Mouse (Mus musculus): ENCODE measurements around the gene 0610030E20Rik. TPM values are rescaled to one million over a fixed set of nuclear protein-coding genes. Genes with fewer than 3 reads are reported as not detected.

Gene 0610030E20Rik
- total RNA-seq (2014; fragmentation: Nextera tagmentation) (71.0 and 74.9 TPM in 2 replicates), total RNA-seq (2017) (26.4 and 29.7 TPM in 2 replicates), polyA plus RNA-seq (2012) (33.9 and 34.7 TPM in 2 replicates)

- Histone ChIP-seq H3K36me3 (replicated peaks) (peaks cover 46% of the 10 kb centered on the region), H3K4me1 (ENCODE audit: insufficient read depth, low read depth, low read length) (peaks cover 71% of the 10 kb centered on the region), H3K27me3 (ENCODE audit: insufficient read depth, low read length) (no peaks in the 10 kb centered on the region), H3K4me3 (ENCODE audit: low read depth, low read length) (peak within 1 kb of the TSS; percentile 91), H3K9me3 (replicated peaks) (no peaks in the 10 kb centered on the region)
- TF ChIP-seq TAL1 (conservative IDR thresholded peaks at IDR 0.05; ENCODE audit: low read depth, low read length) (no peak), CTCF (IDR thresholded peaks at IDR 0.05; ENCODE audit: low read depth, low read length) (no peak), GATA2 (IDR thresholded peaks at IDR 0.05; ENCODE audit: borderline replicate concordance, low read depth, low read length) (no peak), GATA1 (IDR thresholded peaks at IDR 0.05; ENCODE audit: borderline replicate concordance, low read length) (no peak)
- DNase-seq (ENCODE audit: low spot score): peak; percentile 62
- peak; percentile 16; the same call in 1 of the 2 replicates for ATAC-seq (ENCODE audit: extremely low read depth, insufficient number of reproducible peaks, low FRiP score, poor library complexity, severe bottlenecking)
These were observed at the start of gene 0610030E20Rik for GRCm38 (mm10) chr6:72347166-72347941. Gene 0610030E20Rik, plus strand, starts transcription at chr6:72347317.

- Histone ChIP-seq H3K9me3 (replicated peaks) (no peaks in the 10 kb centered on the region), H3K36me3 (replicated peaks) (no peaks in the 10 kb centered on the region), H3K4me3 (ENCODE audit: low read depth, low read length) (no peak overlapping the region), H3K27me3 (ENCODE audit: insufficient read depth, low read length) (peaks cover 62% of the 10 kb centered on the region), H3K4me1 (ENCODE audit: insufficient read depth, low read depth, low read length) (no peaks in the 10 kb centered on the region)
- DNase-seq (ENCODE audit: low spot score) (no peak), ATAC-seq (ENCODE audit: extremely low read depth, insufficient number of reproducible peaks, low FRiP score, poor library complexity, severe bottlenecking) (no peak)
- TF ChIP-seq GATA1 (IDR thresholded peaks at IDR 0.05; ENCODE audit: borderline replicate concordance, low read length) (no peak), GATA2 (IDR thresholded peaks at IDR 0.05; ENCODE audit: borderline replicate concordance, low read depth, low read length) (no peak), TAL1 (conservative IDR thresholded peaks at IDR 0.05; ENCODE audit: low read depth, low read length) (no peak), CTCF (IDR thresholded peaks at IDR 0.05; ENCODE audit: low read depth, low read length) (no peak), POLR2AphosphoS5 (IDR thresholded peaks at IDR 0.05; ENCODE audit: insufficient replicate concordance, low read depth, low read length) (no peak)
These were observed 49.3 kb upstream of the 0610030E20Rik start for GRCm38 (mm10) chr6:72297825-72298224.

DNA sequence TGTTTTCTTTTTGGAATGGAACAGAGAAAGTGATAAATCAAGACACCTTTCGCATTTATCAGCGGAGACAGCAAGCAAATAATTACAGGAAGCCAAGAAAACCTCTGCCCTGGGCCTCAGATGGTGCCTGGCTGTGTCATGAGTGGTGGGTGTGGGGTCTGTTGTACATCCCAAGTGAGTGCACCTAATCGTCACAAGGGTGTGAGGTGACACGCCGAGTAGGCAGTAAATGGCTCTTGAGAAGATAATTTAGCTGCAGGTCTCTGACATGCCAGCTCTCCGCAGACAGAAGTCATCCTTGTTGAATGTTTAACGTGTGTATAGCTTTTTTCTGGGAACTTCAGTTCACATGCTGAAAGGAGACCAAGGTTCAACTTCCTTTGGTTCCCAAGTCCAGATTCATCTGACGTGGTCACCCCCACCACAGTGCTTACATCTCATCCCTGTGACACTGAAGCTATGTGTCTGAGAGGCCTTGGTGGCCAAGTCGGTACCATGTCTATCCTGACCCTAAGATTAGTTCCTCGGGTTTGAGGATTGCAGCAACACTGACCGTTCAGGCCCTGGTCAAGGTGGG is 44.7 kb upstream of the 0610030E20Rik start:
- Histone ChIP-seq H3K4me3 (ENCODE audit: low read depth, low read length) (no peak overlapping the region), H3K27me3 (ENCODE audit: insufficient read depth, low read length) (peaks cover 66% of the 10 kb centered on the region), H3K4me1 (ENCODE audit: insufficient read depth, low read depth, low read length) (peaks cover 4% of the 10 kb centered on the region; the same call in 1 of the 2 replicates), H3K9me3 (replicated peaks) (no peaks in the 10 kb centered on the region), H3K36me3 (replicated peaks) (no peaks in the 10 kb centered on the region)
- TF ChIP-seq CTCF (IDR thresholded peaks at IDR 0.05; ENCODE audit: low read depth, low read length) (no peak), POLR2AphosphoS5 (IDR thresholded peaks at IDR 0.05; ENCODE audit: insufficient replicate concordance, low read depth, low read length) (no peak), GATA1 (IDR thresholded peaks at IDR 0.05; ENCODE audit: borderline replicate concordance, low read length) (no peak), TAL1 (conservative IDR thresholded peaks at IDR 0.05; ENCODE audit: low read depth, low read length) (no peak), GATA2 (IDR thresholded peaks at IDR 0.05; ENCODE audit: borderline replicate concordance, low read depth, low read length) (no peak)
- ATAC-seq (ENCODE audit: extremely low read depth, insufficient number of reproducible peaks, low FRiP score, poor library complexity, severe bottlenecking) (no peak), DNase-seq (ENCODE audit: low spot score) (no peak)

GRCm38 (mm10) chr6:72303510-72303909 is 43.6 kb upstream of the 0610030E20Rik start:
- H3K27me3 ChIP-seq (ENCODE audit: insufficient read depth, low read length): peaks cover 62% of the 10 kb centered on the region
- TF ChIP-seq GATA2 (IDR thresholded peaks at IDR 0.05; ENCODE audit: borderline replicate concordance, low read depth, low read length) (no peak), GATA1 (IDR thresholded peaks at IDR 0.05; ENCODE audit: borderline replicate concordance, low read length) (no peak), POLR2AphosphoS5 (IDR thresholded peaks at IDR 0.05; ENCODE audit: insufficient replicate concordance, low read depth, low read length) (no peak), TAL1 (conservative IDR thresholded peaks at IDR 0.05; ENCODE audit: low read depth, low read length) (no peak), CTCF (IDR thresholded peaks at IDR 0.05; ENCODE audit: low read depth, low read length) (no peak)
- no peaks in the 10 kb centered on the region for H3K36me3 ChIP-seq (replicated peaks)
- no peak for DNase-seq (ENCODE audit: low spot score)
- ATAC-seq (ENCODE audit: extremely low read depth, insufficient number of reproducible peaks, low FRiP score, poor library complexity, severe bottlenecking): no peak
- no peak overlapping the region for H3K4me3 ChIP-seq (ENCODE audit: low read depth, low read length)
- peaks cover 4% of the 10 kb centered on the region; the same call in 1 of the 2 replicates for H3K4me1 ChIP-seq (ENCODE audit: insufficient read depth, low read depth, low read length)
- H3K9me3 ChIP-seq (replicated peaks): no peaks in the 10 kb centered on the region

DNA sequence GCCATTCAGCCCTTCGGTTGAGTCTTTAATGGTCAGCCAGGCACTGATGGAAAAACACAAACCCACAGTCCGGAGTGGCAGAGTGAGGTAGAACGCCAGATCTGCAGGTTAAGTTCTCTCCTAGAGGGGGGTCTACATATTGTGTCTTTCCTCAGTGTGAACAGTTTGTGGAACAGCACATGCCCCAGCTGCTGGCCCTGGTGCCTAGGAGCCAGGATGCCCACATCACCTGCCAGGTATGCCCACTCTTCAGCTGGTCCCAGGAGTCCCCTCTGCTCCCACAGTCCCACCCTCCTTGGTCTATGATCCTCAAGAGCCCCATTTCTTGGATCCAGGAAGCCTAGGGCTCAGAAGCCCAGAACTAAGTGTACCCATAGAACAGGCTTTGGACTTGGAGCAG is 34.9 kb upstream of the 0610030E20Rik start:
- H3K4me1 ChIP-seq (ENCODE audit: insufficient read depth, low read depth, low read length): peaks cover 11% of the 10 kb centered on the region; the same call in 1 of the 2 replicates
- ATAC-seq (ENCODE audit: extremely low read depth, insufficient number of reproducible peaks, low FRiP score, poor library complexity, severe bottlenecking) (no peak), DNase-seq (ENCODE audit: low spot score) (no peak)
- H3K36me3 ChIP-seq (replicated peaks): peaks cover 57% of the 10 kb centered on the region
- H3K9me3 ChIP-seq (replicated peaks): no peaks in the 10 kb centered on the region
- TF ChIP-seq GATA2 (IDR thresholded peaks at IDR 0.05; ENCODE audit: borderline replicate concordance, low read depth, low read length) (no peak), POLR2AphosphoS5 (IDR thresholded peaks at IDR 0.05; ENCODE audit: insufficient replicate concordance, low read depth, low read length) (no peak), CTCF (IDR thresholded peaks at IDR 0.05; ENCODE audit: low read depth, low read length) (no peak), TAL1 (conservative IDR thresholded peaks at IDR 0.05; ENCODE audit: low read depth, low read length) (no peak), GATA1 (IDR thresholded peaks at IDR 0.05; ENCODE audit: borderline replicate concordance, low read length) (no peak)
- no peak overlapping the region for H3K4me3 ChIP-seq (ENCODE audit: low read depth, low read length)
- peaks cover 7% of the 10 kb centered on the region for H3K27me3 ChIP-seq (ENCODE audit: insufficient read depth, low read length)
